Mouse (Mus musculus): ENCODE data around the gene Lamtor2.

The Lamtor2 gene

DNA sequence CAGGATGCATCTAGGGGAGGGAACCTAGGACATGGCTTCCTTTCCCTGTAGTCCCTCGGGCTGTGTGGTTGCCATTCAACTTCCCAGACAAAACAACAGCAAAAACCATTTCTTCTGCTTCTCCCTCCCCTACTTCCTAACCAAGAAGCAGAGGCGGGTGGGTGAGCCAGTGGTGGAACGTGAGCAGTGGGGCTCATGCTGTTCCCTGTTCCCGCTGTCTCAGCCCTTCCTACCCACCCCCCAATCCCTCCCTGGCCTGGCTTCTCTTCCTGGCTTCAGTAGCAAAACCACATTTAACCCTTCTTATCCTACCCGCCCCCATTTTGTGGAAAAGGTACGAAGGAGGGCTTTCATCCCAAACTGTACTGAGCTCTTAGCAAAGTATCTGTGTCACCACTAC is 47.8 kb downstream of the Lamtor2 start:
- no peak for DNase-seq (ENCODE audit: extremely low read depth, low read depth, low spot score)

DNA sequence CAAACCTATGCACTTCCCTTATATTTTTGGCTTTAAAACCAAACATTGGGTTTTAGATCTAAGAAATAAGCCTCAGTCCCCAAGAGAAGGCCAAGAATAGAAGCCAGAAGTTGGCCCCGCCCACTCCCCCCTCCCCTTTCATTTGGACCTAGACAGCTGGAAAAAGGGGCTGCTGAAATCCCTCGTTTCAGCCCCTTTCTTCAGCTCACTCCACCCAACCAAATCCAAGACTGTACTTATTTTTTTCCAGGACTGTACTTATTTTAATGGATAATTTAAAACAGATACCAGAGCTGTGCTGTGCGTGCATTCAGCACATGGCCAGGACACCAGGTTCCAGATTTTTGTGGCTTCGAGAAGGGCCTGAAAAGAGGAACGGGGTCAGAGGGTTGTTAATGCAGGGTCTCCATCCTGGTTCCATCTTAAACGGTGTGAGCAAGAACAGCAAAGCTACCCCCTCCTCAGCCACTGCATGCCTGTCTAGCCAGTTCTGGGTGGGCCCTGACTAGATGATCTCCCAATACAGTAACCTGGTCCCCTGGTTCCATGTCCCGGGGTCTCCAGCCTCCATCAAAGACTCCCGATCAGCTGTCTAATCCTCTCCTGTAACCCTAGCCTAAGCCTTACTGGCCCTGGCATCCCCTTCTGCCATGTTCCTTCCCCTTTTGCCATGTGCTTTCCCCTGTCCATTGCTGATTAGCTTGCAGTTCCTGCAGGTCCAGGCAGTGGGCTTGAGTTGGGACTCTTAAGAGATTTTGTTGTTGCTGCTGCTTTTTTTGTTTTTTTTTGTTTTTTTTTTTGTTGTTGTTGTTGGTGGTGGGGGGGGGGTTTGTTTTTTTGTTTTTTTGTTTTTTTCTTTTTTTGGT is 48.8 kb downstream of the Lamtor2 start:
- no peak for DNase-seq (ENCODE audit: extremely low read depth, low read depth, low spot score)

DNA sequence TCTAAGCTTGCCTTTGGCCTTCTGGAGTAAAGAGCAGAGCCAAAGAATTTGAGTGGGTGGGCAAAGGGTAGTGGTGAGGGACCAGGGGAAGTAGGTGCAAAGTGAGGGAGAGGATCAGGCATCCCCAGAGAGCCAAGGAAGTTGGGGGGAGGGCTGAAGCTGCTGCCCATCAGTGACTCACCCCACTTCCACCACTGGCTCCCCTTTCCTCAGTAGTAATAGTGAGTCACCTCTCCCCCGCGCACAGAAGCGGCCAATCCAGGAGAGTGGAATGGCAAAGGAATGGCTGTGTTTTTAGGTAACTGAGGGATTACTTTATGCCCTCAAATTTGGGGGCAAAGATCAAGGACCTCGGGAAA is 49.4 kb downstream of the Lamtor2 start:
- no peak for DNase-seq (ENCODE audit: extremely low read depth, low read depth, low spot score)

DNA sequence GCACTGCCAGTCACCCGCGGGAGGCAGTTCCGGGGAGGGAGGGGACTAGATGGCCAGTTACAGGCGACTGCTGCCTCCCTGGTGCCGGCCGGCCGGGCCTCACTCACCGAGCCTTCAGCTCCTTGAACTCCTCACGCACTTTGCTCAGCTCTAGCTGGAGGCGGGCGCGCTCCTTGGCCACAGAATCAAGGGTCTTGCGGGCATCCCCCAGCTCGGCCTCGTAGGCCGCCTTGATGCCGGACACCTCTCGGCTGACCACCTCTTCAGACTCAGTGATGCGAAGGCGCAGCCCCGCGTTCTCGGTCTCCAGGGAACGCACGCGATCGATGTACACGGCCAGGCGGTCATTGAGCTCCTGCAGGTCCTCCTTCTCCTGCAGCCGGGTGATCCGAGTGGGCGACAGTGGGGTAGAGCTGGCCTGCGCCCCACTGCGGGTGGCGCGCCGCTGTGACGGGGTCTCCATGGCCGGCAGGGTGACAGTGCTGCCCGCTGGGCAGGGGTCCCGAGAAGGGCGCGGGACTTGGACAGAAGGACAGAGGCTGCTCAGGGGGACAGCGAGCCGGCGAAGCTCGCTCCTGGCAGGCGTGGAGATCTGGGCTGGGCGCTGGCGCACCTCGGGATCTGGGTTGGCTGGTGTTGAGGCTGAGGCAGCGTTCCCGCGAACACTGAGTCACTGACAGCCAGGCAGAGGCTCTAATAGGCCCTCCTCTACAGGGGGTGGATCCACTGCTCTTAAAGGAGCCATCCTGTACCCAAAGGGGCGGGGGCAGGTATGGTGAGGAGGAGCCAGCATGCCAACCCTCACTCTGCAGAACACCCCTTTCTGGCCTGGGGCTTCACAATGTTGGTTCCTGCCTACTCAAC is 50.0 kb downstream of the Lamtor2 start:
- DNase-seq (ENCODE audit: extremely low read depth, low read depth, low spot score), result no peak

DNA sequence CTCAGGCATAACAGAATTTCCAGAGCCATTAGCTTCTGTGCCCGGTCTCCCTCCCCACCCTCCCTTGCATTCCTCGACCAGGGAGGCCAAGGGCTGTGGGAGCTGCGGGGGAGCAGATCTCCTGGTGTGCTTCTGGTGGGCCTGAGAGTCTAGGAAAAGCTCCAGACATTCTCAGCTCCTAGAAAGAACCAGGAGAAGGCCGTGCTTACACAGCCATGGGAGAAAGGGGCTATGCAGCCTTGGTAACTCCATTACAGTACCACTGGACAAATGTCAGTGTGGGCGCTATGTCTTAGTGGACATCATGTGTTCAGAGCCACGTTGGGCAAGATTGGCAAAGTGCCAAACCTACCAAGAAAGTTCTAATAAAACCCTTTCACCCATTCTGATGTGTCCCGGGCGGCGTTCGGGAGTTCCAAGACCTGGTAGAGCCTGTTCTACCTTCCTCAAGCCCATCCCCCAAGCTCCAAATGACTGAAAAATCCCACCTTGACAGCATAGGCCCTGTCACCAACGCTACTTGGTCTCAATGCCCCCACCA is 50.8 kb downstream of the Lamtor2 start:
- no peak for DNase-seq (ENCODE audit: extremely low read depth, low read depth, low spot score)

DNA sequence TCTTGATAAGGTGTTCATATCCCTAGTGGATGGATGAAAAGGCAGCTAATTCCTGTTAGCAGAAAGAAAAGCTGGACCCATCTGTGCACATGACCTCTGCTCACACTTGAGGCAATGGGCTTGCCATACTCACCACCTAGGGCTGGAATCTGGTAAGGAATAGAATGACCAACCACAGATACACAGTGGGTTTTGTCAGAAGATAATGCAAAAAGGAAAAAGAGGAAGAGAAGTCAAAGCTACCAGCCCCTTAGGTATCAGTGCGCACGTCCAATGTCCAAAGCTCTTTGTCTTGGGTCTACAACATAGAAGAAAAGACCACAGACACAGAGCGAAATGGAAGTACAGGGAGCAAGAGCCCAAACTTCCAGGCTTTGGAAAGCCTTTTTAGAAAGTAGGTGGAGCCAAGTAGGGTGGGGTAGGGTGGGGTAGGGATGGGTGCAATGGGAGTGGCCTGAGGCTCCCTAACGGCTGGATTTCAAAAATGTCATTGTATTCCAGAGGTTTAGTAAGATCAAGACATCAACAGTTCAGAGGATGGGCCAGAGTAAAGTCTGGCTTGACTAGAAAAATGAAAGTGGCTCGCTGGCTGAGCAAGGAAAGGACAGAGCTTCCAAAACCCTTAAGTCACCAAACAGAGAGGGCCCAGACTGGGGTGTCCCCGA is 51.4 kb downstream of the Lamtor2 start:
- DNase-seq (ENCODE audit: extremely low read depth, low read depth, low spot score), result no peak

DNA sequence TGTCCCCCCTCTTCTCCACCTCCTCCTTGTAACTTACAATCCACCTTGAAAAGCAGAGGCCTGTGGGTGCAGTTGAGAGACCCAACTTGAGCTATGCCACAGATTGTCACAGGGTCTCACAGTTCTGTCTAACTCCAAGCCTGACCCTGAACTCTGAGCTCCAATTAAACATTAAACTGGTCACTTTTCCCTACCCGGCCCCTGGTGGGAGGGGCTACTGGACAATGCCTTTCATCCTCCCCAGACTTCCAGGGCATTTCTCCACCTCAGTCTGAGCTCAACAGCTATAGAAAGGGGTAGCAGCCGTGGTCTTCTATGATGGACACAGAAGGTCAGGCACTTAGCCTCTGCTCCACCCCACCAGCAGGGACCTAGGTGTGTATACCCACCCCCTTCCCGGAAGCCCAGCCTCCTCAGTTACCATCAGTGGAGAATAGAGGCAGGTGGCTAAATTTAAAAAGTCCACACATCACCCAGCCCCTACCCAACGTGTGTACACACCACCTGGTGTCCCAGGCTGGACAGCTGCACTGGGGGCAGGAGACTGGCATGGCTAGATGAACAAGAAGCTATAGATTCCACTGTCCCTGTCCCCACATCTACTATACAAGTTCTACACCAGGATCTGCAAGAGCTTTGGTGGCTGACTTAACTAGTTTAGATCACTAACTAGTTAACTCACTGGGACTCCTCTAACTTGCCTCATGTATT is 52.1 kb downstream of the Lamtor2 start:
- no peak for DNase-seq (ENCODE audit: extremely low read depth, low read depth, low spot score)

DNA sequence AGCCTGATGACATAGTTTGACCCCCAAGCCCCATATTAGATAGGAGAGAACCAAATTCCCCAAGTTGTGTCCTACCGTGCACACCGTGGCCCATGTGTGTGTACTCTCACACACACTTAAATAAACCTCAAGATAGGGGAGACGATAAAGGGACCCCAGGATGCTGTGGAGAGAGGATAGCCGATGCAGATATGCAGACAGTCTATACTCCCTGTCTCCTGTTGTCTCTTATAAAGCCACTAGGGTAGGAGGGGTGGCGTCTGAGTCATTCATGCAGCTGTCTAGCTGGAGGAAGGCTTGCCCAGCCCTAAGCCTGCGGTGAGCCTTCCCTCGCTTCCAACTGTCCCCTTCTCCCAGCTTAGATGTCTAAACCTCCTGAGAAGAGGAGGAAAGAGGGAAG is 52.8 kb downstream of the Lamtor2 start:
- no peak for DNase-seq (ENCODE audit: extremely low read depth, low read depth, low spot score)
